Mouse (Mus musculus) right cerebral cortex, postnatal 10 days (tissue): ENCODE measurements around the gene Eif4e.
"Not testable (repeated sequence)": the region's sequence is repeated elsewhere in the genome, so short reads cannot be mapped to it uniquely, and the experiment has no call there.

Source experiments
- DNase-seq, 2 experiments: peaks; one replicate each; pipeline ENCODE4 v3.0.0; 2021; ENCODE audit warnings: low spot score in 2 of 2

The Eif4e gene

GRCm38 (mm10) chr3:138517881-138518280, 8.1 kb upstream of the Eif4e start:
- no peak for DNase-seq

GRCm38 (mm10) chr3:138519218-138519617, 6.8 kb upstream of the Eif4e start:
- DNase-seq, result no peak

DNA sequence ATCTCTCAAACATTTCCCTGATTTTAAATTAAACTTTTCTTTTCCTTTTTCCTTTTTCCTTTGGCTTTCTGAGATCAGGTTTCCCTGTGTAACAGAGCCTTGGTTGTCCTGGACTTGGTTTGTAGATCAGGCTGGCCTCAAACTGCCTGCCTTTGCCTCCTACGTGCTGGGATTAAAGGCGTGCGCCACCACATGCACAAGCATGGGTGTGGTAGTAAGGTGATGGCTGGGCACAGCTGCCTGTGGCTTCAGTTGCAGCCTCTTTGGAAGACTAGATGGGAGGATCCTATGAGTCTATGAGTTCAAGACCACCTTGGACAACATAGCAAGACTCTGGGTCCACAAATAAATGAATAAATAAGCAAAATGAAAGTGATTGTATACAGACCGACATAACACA, 2.0 kb upstream of the Eif4e start:
- no peak for DNase-seq

DNA sequence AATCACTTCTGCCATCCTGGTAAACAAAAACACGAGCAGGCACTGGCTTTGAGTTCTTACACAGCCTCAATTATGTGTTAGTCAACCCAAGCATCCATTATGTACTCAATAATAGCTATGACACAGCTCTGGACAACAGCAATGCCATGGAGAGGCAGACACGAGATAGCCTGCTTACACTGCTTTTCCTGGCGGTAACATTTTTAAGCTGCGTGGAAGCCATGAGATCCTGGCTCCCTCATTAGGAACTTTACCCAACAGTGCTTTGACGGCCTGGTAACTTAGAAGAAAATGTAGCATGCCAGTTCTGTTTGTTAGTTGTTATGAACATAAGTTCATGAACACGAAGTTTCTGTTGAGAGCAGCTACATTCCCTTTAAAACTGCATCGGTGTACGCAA, 485 bp upstream of the Eif4e start:
- no peak for DNase-seq

GRCm38 (mm10) chr3:138526916-138527666, 1.1 kb downstream of the Eif4e start:
- DNase-seq, result peak; percentile 99

DNA sequence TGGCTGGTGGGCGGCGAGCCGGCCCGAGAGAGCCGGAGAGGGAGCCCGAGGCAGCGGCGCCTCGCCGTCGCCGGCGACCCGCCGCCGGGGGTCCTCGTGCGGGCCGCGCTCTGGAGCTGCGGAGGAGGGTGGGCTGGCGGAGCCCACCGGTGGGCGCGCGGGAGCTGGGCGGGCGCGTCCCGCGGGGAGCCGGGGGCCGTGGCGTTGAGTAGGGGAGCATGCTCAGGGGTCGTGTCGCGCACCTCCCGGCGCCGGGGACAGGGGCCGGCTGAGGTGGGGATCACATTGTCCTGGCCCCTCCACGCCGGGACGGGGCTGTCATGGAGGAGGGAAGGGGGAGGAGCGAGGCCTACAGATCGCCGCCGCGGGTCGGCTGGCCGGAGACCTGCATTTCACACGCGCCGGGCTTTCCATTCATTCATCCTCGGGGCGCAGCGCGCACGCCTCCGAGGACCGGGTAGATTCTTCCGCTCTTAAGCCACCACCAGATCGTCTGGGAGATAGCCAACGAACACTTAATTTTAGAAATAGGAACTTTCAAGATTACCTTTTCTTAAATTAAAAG, 1.8 kb downstream of the Eif4e start:
- peak; percentile 73 to 79 for DNase-seq

- no peak for DNase-seq
These were observed 2.3 kb downstream of the Eif4e start for GRCm38 (mm10) chr3:138528265-138528664.

- no peak for DNase-seq
These were observed 4.8 kb downstream of the Eif4e start for GRCm38 (mm10) chr3:138530578-138531478.

GRCm38 (mm10) chr3:138531479-138532181, 5.7 kb downstream of the Eif4e start:
- no peak for DNase-seq

DNA sequence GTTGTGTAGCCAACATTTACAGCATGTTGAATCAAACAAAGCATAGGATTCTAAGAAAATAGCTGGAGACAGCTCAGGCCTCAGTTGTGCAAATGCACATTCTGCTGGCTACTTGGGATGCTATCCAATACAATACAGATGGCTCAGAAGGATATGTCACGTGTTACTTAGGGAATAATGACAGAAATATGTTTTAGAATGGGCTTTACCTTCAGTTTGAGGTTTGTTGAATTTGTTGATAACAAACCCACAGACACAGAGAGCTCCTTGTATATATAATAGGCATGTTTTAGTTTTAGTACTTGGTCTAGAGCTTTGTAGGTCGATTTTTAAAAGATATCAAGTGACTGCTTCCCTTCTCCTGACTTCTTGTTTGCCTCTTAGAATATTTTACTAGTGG, 6.8 kb downstream of the Eif4e start:
- no peak for DNase-seq

- DNase-seq, result no peak
These were observed 10.1 kb downstream of the Eif4e start for GRCm38 (mm10) chr3:138536031-138536430.

- DNase-seq, result no peak
These were observed 16.6 kb downstream of the Eif4e start for GRCm38 (mm10) chr3:138542621-138543020.

DNA sequence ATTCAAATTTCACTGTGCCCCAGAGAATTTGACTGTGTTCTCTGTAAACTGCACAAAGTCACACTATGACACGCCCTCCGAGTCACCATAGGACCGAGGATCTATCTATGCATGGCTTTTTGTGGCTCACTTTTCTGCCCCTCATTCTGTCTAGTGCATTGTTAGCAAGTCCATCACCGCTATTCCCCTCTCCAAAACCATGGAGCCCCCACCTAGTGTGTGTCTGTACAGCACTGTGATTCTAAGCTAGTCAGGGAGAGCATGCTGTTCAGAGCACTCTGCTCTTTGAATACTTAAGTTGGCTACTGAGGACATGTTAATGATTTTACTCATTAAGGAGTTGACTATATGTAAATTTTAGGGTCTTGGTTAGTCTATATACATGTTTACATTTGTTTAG, 18.1 kb downstream of the Eif4e start:
- no peak for DNase-seq

DNA sequence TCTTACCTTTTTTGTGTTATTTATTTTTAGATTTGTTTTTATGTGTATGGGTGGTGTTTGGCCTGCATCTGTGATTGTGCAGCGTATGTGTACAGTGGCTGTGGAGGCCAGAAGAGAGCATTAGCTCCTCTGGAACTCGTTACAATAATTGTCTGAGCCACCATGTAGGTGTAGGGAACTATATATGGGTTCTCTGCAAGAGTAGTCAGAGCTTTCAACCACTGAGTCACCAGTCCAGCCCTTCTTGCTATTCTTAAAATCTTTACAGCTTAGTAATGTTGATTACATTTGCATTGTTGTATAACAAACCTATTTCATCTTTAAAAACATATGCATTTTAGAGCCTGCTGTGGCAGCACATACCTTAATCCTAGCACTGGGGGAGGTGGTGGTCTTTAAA, 20.7 kb downstream of the Eif4e start:
- no peak for DNase-seq

DNA sequence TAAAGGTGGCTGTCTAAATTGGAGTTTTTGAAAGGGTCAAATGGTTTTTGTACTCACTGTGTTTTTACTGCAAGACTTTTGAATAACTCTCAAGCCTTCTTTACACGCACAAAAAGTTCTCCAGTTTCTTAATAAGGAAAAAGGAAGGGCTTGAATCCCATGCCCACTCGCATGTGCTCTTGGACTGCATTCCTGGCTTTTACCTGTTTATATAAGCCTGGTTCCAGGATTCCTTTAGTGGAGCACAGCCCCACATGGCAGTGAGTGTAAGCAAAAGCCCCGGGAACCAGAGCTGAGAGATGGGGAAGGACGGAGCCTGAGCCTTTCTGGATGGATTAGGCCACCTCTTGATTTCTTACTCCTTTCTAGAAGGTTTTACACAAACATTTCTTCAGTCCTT, 23.1 kb downstream of the Eif4e start:
- DNase-seq, result no peak

DNA sequence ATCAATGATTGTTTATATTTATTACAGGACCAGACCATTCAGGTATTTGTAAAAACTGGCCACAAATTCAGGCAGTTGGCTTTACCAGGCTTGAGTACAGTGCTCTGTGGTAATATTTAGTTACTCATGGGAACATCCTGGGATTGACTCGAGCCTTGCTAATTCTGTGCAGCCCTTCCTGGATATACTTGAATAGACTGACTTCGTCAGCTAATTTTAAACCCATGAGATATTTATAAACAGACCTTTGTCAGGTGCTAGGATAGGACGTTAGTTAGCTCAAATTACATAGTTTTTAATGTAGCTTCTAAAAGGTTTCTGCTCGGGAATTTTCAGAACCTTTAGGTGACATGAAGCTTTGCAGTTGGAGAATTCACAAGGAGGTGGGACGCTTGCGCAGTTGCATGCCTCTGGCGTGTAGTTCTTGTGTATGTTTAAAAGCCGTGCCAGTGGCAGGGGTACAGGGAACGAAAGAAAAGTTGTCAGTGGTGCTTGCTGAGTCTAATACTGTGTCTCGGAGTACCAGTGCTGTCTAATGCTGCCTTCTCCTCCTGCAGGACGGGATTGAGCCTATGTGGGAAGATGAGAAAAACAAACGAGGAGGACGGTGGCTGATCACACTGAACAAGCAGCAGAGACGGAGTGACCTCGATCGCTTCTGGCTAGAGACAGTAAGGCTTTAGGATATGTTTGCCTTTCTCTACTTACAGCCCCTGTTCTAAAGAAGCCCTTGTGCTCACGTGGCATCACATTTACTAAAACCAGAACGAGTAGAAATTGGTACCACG, 24.6 kb downstream of the Eif4e start:
- DNase-seq, result no peak

DNA sequence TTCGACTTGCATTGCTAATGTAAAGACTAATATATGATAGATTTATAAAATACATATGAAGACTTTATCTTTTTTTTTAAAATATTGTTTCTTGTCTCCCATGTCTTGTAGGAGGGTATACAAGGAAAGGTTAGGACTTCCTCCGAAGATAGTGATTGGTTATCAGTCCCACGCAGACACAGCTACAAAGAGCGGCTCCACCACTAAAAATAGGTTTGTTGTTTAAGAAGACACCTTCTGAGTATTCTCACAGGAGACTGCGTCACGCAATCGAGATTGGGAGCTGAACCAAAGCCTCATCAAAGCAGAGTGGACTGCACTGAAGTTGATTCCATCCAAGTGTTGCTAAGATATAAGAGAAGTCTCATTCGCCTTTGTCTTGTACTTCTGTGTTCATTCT, 29.3 kb downstream of the Eif4e start:
- DNase-seq, result not testable (repeated sequence)

- DNase-seq, result no peak
These were observed 32.5 kb downstream of the Eif4e start for GRCm38 (mm10) chr3:138558529-138558928.

DNA sequence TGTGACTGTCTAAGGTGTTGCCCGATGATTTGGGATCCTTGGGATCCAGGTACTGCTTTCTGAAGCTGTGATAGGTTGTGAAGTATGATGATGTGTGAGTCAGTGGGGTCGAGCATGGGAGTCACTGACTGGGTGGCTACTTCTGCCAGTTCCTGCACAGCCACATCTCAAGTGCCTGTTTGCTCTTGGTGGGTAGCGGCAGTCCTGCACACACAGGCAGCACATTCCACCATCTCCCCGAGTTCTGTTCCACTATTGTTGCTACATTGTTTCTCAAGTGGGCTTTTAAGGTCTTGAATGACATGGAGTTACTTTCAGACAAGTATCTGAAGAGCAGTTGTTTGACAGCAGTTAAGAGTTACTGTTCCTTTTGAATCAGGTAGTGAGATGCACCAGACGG, 34.3 kb downstream of the Eif4e start:
- no peak for DNase-seq

DNA sequence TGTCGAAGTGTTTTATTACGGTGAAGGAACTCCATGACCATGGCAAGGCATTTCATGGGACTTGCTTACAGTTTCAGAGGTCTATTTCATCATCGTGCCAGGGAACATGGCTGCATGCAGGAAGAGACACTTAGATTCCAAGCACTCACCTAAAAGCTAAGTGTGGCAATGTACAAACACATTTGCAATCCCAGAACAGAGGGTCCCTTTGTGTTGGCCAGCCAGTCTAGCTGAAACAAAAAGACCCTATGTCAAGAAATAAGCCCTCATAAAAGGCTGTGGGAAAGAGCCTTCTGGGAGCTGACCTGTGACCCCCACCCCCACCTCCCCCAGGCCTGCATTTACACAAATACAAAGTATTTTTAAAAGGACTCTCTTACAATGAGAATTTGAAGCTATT, 34.9 kb downstream of the Eif4e start:
- no peak for DNase-seq

- no peak for DNase-seq
These were observed 52.9 kb downstream of the Eif4e start for GRCm38 (mm10) chr3:138578867-138579266.
